Mouse (Mus musculus) natural killer cell, adult 2 months (primary cell): ENCODE data around the gene RPS10-NUDT3.
"Not testable (repeated sequence)": the region's sequence is repeated elsewhere in the genome, so short reads cannot be mapped to it uniquely, and the experiment has no call there.

Experiments used
- DNase-seq, 2 experiments: peaks; one replicate each; pipeline ENCODE4 v3.0.0; 2022; ENCODE audit warnings: low spot score in 2 of 2

The RPS10-NUDT3 gene

GRCm38 (mm10) chr17:27642491-27643062 lies 7.6 kb upstream of the RPS10-NUDT3 start:
- no peak for DNase-seq

GRCm38 (mm10) chr17:27639851-27640250 lies 4.8 kb upstream of the RPS10-NUDT3 start:
- not testable (repeated sequence) for DNase-seq

GRCm38 (mm10) chr17:27638921-27639332 lies 3.9 kb upstream of the RPS10-NUDT3 start:
- DNase-seq: peak; percentile 34 to 51

DNA sequence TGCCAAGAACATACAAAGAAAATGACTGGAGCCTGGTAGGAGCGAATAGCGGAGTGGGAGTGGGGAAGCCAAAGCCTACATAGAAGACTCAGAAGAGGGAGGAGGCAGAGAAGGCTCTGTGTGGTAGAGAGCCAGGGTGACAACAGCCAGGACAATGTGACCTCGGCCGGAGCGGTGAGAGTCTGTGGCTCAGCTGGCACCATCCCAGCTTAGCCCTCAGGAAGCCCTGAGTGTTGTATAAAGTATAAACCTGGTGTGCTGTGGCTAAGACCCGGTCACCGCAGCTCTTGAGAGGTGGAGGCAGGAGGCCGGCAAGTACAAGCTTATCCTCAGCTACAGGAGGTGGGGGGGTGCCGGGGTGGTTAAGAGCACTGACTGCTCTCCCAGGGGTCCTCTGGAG lies 2.3 kb upstream of the RPS10-NUDT3 start:
- DNase-seq: no peak

DNA sequence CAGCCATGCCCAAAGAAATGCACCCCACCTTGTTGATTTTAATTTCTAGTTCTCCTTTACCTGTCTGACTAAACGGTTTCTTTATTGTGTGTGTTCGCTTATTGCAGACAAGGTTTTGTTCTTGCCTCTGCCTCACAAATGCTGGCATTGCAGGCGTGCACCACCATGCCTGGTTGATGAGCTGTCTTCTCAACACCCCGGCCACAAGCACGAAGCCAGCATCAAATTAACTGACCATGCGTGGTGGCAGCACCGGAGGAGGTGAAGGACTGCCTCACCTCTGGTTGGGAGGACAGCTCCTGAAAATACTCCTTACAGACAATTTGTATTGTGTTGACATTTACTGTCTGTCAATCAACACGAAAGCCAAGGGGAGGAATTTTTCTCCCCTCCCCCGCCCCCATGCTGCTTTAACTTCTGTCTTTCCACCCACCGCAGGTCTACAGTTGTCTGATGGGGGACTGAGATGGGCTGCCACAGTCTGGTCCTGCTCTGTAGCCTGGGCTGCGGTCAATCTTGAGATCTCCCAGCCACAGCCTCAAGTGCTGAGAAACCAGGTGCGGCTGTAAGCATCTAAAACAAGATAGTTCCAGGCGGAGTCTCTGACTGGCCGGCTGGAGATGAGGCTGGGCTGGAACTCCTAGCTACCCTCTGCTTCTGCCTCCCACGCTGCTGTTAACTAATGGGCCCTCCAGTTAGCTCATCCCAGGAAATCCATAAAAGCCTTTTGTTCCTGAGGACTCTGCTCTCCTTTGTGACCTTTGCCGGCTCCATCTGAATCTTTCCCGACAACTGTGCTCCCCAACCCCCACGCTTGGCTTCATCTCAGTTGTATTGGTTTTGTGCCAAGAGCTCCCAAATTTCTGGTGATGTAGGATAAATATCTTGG lies 1.4 kb upstream of the RPS10-NUDT3 start, which contains the start of gene Rps10:
Gene Rps10 (minus strand): TSS at position 538 of the 889 bp plus-strand sequence.
- DNase-seq: no peak

DNA sequence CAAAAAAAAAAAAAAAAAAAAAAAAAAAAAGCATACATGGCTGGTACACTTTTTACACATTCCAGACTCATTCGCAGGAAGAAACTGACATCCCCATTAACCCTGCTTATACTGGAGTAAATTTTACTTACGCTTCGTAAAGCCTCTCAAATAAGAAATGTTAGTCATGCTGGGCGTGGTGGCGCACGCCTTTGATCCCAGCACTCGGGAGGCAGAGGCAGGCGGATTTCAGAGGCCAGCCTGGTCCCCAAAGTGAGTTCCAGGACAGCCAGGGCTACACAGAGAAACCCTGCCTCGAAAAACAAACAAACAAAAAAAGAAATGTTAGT lies 517 bp upstream of the RPS10-NUDT3 start:
- DNase-seq: not testable (repeated sequence)

DNA sequence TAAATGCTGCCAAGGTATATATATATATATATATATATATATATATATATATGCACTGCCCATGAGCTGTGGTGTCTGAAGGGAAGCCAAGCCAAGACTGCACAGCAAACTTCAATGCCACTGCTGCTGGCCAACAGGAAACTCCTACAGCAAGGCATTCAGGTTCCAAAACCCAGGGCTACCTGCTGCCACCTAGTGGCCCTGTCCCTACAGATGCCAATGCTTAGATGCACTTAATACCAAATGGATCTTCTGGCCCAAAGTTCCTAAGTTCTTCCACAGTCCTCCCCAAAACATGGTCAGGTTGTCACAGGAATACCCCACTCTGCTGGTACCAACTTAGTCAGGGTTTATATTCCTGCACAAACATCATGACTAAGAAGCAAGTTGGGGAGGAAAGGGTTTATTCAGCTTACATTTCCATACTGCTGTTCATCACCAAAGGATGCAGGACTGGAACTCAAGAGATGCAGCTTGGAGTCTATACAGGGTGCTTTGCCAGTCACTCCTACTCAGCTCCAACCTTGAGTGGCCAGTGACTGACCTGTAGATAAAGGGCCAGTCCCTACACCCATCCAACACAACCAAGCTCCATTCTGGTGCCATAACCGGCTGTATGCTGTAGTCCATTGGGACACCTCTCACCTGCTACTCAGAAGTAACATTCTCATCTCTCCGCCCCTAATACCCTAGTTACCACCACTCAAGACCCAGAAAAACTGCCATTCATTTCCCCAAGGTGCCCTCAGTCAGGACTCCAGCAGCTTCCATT lies 5.6 kb downstream of the RPS10-NUDT3 start:
- DNase-seq: peak; percentile 61 to 76

GRCm38 (mm10) chr17:27628376-27628775 lies 6.6 kb downstream of the RPS10-NUDT3 start:
- DNase-seq: no peak

- no peak for DNase-seq
Measured at GRCm38 (mm10) chr17:27627451-27627850, 7.6 kb downstream of the RPS10-NUDT3 start.

- DNase-seq: no peak
Measured at GRCm38 (mm10) chr17:27626681-27627080, 8.3 kb downstream of the RPS10-NUDT3 start.

GRCm38 (mm10) chr17:27625455-27626251 lies 9.4 kb downstream of the RPS10-NUDT3 start:
- DNase-seq: no peak

- peak; percentile 86 to 88 for DNase-seq
Measured at GRCm38 (mm10) chr17:27623360-27624326, 11.4 kb downstream of the RPS10-NUDT3 start, which contains the start of gene Nudt3. Nudt3 (minus strand) TSS chr17:27623495.

GRCm38 (mm10) chr17:27622611-27623359 lies 12.2 kb downstream of the RPS10-NUDT3 start:
- peak; percentile 37 to 43 for DNase-seq

- DNase-seq: no peak
Measured at GRCm38 (mm10) chr17:27621705-27622531, 13.1 kb downstream of the RPS10-NUDT3 start.

DNA sequence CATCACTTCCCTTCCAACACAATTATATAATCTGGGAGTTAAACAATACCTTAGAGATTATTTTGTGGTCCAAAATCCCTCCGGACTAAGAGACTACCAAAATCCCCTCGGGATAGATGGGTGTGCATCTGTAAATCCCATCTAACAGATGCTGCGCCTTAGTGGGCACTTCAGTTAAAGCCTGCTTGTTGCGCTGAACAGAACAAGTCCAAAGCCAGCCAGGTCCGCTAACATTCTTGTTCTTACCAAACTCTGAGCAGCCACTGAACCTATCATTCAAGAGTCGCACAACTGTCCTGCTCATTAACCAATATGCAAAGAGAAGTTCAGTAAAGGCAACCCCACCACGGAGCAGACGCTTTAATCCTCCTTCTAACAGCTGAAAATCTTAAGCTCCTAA lies 13.9 kb downstream of the RPS10-NUDT3 start:
- DNase-seq: no peak

DNA sequence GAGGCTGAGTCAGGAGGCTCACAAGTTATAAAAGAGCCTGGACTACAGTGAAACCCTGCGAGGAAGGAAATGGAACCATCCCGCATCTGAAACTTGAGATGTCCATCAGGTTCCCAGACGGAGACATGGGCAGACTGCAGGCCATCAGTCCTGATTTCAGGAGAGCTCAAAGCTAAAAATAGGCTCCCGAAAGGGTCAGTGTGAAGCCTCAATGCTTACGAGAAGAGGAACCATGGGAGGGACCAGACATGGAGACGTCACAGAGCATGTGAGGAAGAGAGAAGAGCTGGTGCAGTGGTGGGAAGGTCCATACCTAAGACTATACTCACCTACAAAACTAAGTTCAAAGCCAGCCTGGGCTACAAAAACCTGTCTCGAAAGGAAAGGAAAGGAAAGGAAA lies 19.6 kb downstream of the RPS10-NUDT3 start:
- DNase-seq: no peak

DNA sequence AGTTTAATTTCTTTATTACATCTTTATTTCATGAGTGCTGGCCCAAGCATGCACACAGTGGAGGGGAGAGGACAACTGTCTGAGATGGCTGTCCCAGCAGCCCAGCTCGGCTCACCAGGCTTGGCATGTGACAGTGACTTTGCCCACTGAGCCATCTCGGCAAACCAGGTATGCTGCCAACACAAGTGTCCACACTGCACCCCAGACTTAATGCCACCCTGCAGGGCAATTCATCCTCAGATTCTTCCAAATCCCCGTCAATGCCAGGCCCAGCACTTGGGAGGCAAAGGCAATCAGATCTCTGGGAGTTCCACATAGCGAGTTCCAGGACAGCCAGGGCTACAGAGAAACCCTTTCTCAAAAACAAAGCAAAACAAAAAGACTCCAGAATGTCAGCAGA lies 22.0 kb downstream of the RPS10-NUDT3 start:
- DNase-seq: no peak

DNA sequence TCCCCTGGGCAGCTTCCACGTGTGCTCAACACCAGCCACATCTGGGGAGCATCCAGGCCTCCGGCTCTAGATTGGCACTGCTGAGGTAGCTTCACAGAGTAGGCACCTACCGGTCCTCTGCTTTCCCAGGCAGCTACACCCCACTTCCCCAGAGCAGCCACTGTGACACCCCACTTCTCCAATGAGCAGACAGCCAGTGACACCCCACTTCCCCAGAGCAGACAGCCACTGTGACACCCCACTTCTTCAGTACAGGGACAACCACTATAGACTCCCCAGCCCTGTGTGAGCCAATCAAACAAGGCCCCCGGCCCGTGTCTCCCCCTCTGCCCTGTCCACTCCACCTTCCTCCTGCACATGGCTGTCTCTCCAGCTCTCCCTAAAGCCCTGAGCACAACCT lies 23.0 kb downstream of the RPS10-NUDT3 start:
- no peak for DNase-seq

GRCm38 (mm10) chr17:27611519-27611884 lies 23.5 kb downstream of the RPS10-NUDT3 start:
- no peak for DNase-seq
